Mouse (Mus musculus) olfactory bulb, adult 2 months (tissue): ENCODE data around the gene Nell1.

Source experiments
- CTCF ChIP-seq: fragments of 200-500 bp; IDR thresholded peaks from 2 replicates; pipeline ENCODE4 v1.5.1; 2012; ENCODE audit warnings: low read depth, mild to moderate bottlenecking, low read length, moderate library complexity; ENCODE audit not compliant: insufficient read depth
- POLR2A ChIP-seq: fragments of 200-500 bp; IDR thresholded peaks from 2 replicates; pipeline ENCODE4 v1.6.1; 2012; ENCODE audit warnings: mild to moderate bottlenecking, low read depth, low read length, moderate library complexity; ENCODE audit not compliant: insufficient read depth

DNA sequence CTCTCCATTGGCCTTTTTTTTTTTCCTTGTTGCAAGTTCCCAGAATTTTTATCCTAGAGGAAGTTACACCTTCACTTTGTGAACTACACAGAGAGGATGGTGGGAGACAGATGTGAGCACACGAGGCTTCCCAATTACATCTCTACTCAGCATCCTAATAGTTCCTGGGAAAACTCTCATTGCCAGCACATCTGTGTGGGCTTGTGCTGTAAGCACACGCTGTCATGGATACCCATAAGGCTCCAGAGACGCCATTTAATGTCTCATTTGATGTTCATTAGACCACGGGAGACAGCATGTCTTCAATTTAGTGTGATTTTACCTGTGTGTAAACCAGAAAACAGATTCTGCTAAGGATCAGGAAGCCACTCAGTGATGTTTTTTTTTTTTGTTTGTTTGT lies 253.6 kb downstream of the Nell1 start:
- no peak for TF ChIP-seq POLR2A
- TF ChIP-seq CTCF: no peak
